Mouse (Mus musculus): ENCODE results near the gene Mdc1.

Gene Mdc1

DNA sequence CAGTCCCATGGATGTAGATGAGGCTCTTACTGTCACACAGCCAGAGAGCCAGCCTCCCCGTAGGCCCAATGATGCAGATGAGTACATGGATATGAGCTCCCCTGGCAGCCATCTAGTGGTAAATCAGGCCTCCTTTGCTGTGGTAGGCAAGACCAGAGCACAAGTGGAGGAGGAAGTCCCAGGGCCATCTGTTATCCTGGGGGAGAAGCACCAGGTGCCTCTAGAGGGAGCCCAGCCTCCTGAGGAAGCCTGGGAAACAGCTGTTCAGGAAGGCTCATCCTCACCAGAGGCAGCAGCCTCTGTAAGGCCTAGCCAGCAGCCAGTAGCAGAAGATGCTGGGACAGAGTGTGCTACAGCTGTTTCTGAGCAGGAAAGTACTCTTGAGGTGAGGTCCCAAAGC is 6.8 kb downstream of the Mdc1 start:
- DNase-seq (ENCODE audit: low spot score in 2 of 2) = no peak

DNA sequence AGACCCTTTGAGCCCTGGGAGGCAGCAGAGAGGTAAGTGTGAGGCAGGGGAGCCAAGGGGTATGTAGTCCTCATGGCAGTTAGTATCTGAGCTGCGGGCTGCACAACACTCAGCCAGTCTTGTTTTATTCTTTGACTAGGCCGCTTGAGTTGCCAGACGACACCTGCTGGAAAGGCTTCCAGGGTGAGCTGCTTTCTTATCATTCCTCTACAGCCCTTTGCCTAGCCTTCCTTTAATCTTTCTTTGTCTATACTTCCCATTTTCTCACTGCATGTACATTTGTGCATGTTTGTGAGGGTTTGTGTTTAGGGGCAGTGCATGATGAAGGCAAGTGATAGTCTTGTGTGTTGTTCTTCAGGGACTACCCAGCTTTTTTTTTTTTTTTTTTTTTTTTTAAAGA is 9.7 kb downstream of the Mdc1 start:
- DNase-seq (ENCODE audit: low spot score in 2 of 2) = no peak

DNA sequence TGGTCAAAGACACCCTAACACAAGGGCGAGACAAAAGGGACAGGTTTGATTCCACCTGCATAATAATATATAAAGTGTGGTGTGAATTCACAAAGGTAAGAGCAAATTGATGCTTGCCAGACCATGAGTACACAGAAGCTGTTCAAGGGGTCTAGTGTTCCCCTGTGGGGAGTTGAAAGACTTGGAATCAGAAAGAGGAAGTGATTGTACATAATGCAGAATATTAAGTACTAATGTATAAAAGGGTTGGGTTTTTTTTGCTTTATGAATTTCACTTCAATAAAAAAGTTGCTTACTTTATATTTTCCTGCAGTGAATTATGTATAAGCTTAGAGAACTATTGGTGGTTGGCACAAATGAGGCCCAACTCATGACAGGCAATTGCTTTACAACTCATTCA is 18.1 kb downstream of the Mdc1 start:
- no peak for DNase-seq (ENCODE audit: low spot score in 2 of 2)

DNA sequence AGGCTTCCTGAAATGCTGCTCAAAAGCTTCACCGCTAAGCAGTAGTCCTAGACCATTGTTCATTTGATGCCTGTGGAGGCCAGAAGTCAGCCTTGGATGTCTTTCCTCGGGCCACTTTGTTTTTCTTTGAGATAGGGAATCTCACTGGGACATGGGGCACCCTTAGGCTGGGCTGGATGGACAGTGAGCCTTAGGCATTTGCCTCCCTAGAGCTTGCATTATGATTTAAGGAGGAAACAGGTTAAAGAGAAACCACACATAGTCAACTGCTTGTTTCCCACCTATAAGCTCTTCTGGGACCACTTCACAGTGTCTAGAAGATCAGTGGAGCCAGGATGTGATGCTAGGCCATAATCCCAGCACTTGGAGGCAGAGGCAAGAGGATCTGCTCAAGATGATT is 18.5 kb downstream of the Mdc1 start:
- DNase-seq (ENCODE audit: low spot score in 2 of 2) = no peak

DNA sequence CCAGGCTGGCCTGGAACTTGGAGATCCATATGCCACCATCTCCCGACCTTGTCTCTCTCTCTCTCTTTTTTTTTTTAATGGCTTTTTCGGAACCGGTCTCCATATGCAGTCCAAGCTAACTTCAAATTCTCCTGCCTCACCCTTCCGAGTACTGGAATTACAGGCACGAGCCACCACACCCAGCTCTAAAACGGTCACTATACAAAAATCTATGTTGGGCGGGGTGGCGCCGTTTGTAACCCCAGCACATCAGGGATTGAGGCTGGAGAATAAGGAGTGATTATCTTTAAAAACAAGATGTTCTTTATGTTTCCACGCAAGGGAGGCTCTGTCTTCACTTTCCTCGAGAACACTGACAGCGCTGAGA is 19.5 kb downstream of the Mdc1 start:
- DNase-seq (ENCODE audit: low spot score in 2 of 2) = no peak

DNA sequence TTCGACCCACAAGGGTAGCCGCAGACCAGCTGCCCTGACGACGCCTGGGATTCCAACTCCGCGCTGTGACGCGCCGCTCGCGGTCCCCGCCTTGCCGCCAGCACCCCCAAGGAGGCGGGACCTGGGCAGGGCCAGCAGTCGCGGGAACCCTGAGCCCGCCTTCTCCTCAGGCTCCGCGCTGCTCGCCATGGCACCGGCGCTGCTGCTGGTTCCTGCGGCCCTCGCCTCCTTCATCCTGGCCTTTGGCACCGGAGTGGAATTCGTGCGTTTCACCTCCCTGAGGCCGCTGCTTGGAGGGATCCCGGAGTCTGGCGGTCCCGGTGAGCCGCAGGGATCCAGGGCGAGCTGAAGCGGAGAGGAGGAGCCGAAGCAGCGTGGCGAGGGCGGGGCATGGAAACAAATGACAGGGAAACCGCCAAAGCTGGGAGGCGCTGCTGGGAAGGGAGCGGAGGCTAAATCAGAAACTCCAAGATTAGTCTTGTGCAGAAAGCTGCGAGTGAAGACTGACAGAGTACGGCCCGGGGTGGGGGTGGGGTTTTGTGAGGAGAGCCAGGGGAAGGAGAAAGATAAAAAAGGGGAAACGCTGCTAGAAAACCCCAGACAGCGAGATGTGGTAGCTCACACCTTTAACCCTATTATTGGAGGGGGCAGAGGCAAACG is 20.0 kb downstream of the Mdc1 start, which contains the start of gene Nrm:
Gene Nrm (plus strand): TSS at position 121 of the 660 bp plus-strand sequence.
- DNase-seq (ENCODE audit: low spot score in 2 of 2) = peak; percentile 73 to 87

DNA sequence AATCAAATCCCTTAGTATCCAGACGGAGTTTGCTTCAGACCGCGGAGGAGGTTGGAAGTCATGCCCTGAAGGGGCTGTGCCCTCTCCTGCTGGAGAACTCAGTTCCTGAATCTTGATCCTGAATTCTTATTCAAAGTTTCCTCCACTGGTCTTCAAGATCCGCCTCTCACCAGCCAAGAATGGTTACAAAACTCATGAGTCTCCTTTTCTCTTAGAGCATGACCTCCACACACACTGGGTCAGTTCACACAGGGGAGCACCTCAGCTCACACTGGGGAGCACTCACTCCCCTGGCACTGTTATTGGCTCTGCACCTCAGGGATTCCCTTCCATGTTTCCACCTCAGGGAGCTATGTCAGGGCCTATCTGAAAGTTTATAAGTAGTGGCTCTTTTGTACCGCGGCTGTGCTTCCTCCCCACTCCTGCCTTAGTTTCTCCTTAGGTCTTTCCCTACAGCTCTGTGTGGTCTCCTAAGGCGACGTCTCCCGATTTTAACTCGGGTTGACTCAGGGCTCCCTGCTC is 23.6 kb downstream of the Mdc1 start:
- no peak for DNase-seq (ENCODE audit: low spot score in 2 of 2)

DNA sequence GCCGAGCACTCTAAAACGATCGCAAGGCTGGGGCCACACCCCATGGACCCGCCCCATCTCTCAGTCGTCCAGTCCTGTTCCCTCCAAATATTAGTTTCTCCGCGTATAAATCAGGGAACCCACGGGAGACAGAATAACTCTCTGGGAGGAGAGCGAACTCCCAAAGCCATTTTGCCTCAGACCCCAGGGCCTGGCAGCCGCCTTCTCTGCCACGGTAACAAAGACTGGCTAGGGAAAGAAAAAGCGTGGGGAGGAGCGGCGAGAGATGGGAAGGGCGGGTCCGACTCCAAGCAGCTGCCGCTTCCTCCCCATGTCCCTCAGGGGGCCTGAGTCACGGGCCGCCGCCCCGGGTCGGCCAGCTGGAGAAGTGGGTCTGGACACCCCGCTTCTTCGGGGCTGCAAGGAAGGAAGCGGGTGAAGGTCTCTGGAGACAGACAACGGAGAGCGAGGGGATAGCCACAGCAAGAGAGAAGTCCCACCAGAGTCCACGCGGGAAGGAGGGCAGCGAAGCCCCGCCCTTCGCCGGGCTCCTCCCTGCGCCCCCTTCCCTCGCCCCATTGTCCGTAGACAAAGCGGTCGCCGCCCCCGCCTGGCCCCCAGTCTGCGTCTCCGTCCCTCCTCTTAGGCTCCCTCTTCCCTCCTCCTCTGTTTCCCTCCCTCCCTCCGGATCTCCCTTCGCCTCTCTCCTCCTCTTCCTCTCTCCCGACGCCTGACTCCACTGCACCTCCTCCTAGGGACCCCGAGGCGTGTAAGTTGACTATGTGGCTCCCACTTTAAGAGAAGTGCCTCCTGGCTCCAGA is 24.4 kb downstream of the Mdc1 start, which contains the start of gene Ppp1r18:
Gene Ppp1r18 (plus strand): TSS at position 113 of the 800 bp plus-strand sequence.
- DNase-seq (ENCODE audit: low spot score in 2 of 2) = peak; percentile 58 to 78

DNA sequence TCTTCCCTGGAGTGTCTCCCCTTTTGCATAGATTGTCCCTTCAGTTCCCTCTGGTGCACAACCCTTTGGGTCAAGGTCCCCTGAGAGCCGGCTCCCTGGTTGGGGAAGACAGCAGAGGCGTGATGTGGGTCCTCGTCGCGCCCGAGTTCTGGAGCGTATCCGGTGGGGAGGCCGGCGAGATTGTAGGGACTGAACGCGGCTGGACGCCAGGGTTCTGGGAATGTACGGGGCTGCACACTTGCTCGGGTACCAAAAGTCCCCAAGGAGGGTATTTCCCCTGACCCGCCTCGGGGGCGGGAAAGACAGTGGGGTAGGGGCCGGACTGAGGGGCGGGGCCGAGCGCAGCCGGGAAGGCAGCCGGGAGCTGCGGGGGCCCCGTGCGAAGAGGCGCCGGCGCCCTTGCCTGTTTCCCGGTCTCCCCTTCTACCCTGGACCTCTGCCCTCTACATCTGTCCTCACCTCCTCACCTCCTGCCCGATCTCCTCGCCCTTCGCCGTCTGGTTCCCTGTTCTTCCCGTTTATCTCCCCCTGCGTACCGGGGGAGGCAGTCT is 25.0 kb downstream of the Mdc1 start:
- DNase-seq (ENCODE audit: low spot score in 2 of 2) = peak; percentile 35 to 57

DNA sequence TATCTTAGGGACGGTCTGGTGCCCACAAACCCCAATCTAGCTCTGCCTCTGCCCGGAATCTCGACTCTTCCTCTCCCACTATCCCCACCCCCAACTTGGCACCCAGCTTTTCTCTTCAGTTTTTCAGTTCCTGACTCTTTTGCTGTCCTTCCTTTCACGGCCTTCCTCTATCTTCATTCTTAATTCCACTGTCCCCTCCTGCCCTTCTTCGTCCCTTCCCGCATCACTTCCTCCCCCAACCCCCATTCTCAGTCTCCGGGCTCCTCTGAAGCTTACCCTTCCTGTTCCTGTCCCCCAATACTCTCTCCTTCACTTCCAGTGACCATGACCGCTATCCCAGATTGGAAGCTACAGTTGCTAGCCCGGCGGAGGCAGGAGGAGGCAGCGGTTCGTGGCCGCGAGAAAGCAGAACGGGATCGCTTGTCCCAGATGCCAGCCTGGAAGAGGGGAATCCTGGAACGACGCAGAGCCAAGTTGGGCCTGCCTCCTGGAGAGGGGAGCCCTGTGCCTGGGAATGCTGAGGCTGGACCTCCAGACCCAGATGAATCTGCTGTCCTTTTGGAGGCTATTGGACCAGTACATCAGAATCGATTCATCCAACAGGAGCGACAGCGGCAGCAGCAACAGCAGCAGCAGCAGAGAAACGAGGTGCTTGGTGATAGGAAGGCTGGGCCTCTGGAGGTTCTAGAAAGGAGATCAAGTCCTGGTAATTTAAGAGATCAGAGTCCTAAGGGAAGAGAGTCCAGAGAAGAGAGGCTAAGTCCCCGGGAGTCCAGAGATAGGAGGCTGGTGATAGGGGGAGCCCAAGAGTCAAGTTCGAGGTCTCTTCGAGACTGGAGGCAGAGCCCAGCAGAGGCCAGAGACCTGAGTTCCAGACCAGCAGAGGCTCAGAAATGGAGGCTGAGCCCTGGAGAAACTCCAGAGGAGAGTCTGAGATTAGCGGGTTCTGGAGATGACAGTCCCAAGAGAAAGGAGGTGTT is 25.9 kb downstream of the Mdc1 start:
- no peak for DNase-seq (ENCODE audit: low spot score in 2 of 2)

DNA sequence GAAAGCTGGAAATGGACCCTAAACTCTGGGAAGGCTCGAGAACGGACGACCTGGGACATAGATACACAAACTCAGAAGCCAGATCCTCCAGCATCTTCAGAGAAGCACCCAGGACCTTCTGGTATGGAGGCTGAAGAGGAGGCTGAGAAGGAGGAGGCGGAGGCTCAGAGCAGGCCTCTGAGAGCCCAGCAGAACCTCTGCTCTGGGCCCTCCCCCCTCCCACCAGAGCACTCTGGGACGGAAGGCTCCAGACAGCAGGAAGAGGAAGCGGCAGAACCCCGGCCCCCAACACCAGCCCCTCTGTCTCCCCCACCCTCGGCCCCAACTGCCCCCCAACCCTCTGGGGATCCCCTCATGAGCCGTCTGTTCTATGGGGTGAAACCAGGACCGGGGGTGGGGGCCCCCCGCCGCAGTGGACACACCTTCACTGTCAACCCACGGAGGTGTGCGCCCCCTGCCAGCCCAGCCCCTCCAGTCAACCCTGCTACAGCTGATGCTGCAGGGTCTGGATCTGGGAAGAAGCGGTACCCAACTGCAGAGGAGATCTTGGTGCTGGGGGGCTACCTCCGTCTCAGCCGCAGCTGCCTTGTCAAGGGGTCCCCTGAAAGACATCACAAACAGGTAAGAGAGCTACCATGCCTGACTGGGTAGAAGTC is 27.0 kb downstream of the Mdc1 start:
- no peak for DNase-seq (ENCODE audit: low spot score in 2 of 2)

DNA sequence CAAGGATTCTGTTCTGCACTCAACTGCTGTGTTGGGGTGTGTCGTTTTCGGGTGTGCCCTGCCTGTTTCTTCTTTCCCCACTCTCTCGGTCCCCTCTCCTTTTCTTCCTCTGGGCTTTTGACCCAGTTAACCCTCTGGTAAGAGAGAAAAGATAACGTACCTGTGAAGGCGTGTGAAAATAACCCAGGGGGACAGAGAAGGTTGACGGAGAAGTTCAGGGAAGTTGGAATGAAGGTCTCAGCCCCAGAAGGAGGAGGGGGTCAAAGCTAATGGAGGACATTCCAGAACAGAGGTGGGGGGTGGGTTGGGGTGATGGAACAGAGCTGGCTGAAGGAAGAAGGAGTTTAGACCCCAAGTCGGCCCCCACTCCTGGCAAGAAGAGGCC is 27.6 kb downstream of the Mdc1 start:
- no peak for DNase-seq (ENCODE audit: low spot score in 2 of 2)

DNA sequence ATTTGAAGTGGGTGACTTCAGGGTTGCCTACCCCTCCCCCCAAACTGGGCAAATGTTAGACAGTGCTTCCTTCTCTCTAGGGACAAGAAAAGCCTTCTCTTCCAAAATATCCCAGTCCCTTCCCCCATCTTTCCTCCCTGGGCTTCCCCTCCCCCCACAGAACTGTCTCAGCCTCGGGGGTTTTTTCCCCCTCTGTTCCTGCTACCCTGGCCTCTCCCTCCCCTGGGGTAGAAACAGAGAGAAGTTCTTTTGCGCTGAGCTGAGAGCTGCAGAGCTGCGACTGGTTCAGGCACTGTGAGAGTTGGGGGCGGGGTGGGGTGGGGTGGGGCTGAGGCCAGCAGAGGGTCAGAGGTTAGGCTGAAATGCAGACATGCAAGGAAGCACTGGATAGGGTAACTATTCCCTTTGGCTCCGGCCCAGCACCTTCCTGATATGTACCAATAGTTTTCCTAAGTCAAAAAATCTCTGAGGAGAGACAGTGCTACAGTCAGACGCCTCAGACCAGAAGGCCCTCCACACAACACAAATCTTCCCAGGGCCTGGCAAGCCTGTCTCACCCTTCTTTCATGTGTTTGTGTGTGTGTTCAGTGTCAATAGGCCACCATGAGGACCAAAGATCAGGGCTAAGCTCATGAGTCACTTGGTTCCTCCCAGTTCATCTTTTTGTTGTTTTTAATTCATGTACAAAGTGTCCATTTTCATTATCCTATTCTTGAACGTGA is 28.2 kb downstream of the Mdc1 start:
- no peak for DNase-seq (ENCODE audit: low spot score in 2 of 2)

DNA sequence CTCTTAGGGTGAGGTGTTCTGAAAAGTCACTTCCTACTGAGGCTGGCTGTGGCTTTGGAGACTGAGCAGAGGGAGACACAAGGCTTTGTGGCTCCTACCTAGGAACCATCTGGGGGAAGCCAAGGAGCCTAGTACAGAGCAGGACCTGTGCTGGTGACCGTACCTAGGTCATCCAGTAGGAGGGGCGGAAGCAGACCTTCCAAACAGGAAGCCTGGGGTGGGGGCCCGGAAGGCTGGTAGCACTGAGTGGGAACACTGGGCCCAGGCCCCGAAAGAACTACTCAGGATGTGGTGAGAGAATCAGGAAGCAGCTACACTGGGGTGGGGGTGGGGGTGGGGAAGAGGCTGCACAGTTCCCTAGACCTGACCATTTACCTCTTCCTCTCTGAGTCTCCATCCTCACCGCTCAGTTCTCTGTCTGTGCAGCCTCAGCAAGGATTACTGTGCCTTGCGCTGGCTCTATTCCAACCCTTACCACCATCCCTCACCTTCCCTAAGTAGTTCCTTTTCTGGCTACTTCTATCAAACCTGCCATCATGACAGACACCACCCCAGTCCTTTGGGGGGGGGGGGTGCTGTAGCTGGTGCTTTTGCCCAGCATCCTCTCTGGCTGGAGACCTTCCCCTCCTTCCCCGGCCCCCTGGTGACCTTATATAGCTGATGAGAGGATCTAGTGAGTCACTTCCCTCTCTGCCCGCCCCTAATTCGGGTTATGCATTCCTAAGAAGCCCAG is 29.0 kb downstream of the Mdc1 start:
- DNase-seq (ENCODE audit: low spot score in 2 of 2) = no peak

DNA sequence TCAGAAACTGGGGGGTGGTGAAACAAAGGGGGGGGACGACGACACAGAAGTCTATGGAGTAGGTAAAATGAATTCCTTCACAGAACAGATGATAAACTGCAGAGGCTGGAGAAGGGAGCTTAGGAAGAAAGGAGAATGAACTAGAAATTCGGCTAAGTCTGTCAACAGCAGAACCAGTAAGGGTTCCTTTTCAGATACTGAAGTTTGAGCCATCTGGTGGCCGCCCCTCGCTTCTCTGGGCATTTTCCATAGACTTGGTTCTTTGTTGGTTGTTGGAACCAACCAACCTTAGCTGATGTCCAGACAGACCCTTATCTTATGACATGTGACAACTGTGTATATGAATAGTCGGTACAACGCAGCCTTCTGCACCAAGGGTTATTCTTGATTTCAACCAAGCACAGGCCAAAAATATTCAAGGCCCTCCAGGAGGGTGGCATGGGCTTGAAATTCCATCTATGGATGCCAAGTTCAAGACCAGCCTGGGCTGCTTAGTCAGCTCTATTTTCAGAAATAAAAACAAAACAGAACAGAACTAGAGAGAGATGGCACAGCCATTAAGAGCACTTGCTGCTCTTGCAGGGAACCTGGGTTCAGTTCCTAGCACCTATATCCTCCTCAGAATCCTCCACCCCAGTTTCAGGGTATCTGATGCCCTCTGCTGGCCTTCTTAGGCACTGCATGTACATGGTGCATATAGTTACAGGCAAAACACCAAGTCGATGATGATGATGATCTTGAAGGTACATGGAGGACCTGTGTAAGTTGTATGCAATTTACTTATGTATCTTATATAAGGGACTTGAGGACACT is 29.8 kb downstream of the Mdc1 start:
- peak in 1 of 2 experiments; percentile 38 for DNase-seq (ENCODE audit: low spot score in 2 of 2)

DNA sequence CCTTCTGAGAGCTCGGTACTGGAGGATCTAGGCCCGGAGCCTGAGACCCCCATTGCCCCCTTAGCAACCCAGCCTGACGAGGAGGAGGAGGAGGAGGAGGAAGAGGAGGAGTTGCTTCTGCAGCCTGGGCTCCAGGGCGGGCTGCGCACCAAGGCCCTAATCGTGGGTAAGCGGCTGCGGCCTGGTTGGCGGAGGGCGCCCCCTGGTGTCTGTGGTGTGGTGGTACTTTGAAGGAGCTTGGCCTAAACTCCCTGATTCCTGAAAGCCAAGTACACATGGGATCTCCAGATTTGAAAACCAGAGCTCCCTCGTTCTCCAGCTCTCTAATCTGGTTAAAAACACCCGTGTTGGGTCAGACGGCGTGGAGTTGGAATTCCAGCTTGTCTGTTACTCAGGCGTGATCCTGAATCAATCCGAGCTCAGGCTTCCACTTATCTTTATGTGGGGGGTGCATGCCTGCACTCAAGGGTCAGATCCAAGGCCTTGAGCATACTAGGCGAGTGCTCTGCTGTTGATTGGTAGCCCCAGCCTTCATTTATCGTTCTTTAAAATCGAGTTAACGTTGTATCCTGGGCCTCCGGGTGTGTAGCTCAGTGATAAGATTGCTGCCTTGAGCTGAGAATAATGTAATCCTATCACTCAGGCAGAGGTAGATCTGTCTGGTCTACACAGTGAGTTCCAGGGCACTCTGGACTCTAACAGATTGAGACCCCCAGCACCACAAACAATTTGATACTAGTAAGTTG is 32.6 kb downstream of the Mdc1 start:
- peak; percentile 89 for DNase-seq (ENCODE audit: low spot score in 2 of 2)

DNA sequence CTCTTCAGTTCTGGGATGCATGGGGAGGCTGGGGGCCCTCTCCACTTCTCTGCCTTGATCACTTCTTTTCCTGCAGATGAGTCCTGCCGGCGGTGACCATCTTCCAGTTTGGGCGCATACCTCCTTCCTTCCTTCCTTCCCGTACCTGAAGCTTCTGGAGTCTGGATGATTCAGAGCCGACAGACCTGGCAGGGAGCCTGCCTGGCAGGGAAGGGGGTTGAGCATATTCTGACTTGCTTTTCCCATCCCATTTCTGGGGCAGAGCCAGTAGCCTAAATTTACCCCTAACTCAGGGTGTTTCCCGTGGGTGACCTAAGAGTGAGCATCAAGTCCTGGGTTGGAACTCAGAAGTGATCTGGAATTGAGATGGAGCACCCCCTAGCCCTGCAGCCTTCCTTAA is 33.4 kb downstream of the Mdc1 start:
- DNase-seq (ENCODE audit: low spot score in 2 of 2) = no peak

Data from cerebellum, postnatal 4 days (tissue).